Mouse (Mus musculus) olfactory bulb, adult 2 months (tissue): ENCODE results near the gene Umodl1. TPM values are rescaled to one million over a fixed set of nuclear protein-coding genes. Genes with fewer than 3 reads are reported as not detected.

ENCODE experiments used
- H3K27ac ChIP-seq: fragments of 200-500 bp; 2 replicates; pipeline ENCODE4 v1.5.1; 2012; ENCODE audit warnings: low read depth, low read length; ENCODE audit not compliant: insufficient read depth
- H3K4me1 ChIP-seq: fragments of 200-500 bp; 2 replicates; pipeline ENCODE4 v1.6.1; 2012; ENCODE audit warnings: low read length; ENCODE audit not compliant: control insufficient read depth, insufficient read depth
- H3K4me3 ChIP-seq: fragments of 200-500 bp; 2 replicates; pipeline ENCODE4 v1.5.1; 2012; ENCODE audit warnings: mild to moderate bottlenecking, low read depth, low read length, moderate library complexity; ENCODE audit not compliant: insufficient read depth
- CTCF ChIP-seq: fragments of 200-500 bp; IDR thresholded peaks from 2 replicates; pipeline ENCODE4 v1.5.1; 2012; ENCODE audit warnings: low read depth, mild to moderate bottlenecking, low read length, moderate library complexity; ENCODE audit not compliant: insufficient read depth
- POLR2A ChIP-seq: fragments of 200-500 bp; IDR thresholded peaks from 2 replicates; pipeline ENCODE4 v1.6.1; 2012; ENCODE audit warnings: mild to moderate bottlenecking, low read depth, low read length, moderate library complexity; ENCODE audit not compliant: insufficient read depth
- WGBS: fragments of 180-500 bp; shearing (Covaris S2); methylation state at CpG from one replicate; pipeline ENCODE4 v1.1.7; 2018; 5-methylcytosine and 5-hydroxymethylcytosine counted together
- polyA plus RNA-seq: library from polyadenylated mRNA; stranded (reverse); fragments of >200 nt; gene quantifications from 2 replicates; pipeline ENCODE4 v1.2.4, GENCODE M21; 2012; ENCODE audit warnings: low replicate concordance; ENCODE audit not compliant: missing spikeins, insufficient read depth, insufficient read length

Gene Umodl1
- polyA plus RNA-seq, 1 experiment = not detected

GRCm38 (mm10) chr17:30973332-30973731 is 18.9 kb downstream of the Umodl1 start:
- Histone ChIP-seq H3K4me1 (peaks cover 2% of the 10 kb centered on the region; the same call in 1 of the 2 replicates), H3K4me3 (no peak overlapping the region), H3K27ac (no peak overlapping the region)
- 70% methylated on average over 6 of the region's 6 CpGs for WGBS
- TF ChIP-seq CTCF = no peak

GRCm38 (mm10) chr17:30977290-30977689 is 22.9 kb downstream of the Umodl1 start:
- Histone ChIP-seq H3K27ac (peak overlapping the region; percentile 16; the same call in 1 of the 2 replicates), H3K4me1 (peaks cover 2% of the 10 kb centered on the region; the same call in 1 of the 2 replicates), H3K4me3 (no peak overlapping the region)
- TF ChIP-seq CTCF (no peak), POLR2A (no peak)
- 35% methylated on average over 2 of the region's 2 CpGs for WGBS

- peaks cover 2% of the 10 kb centered on the region; the same call in 1 of the 2 replicates for H3K4me1 ChIP-seq
- WGBS = 84% methylated on average over 10 of the region's 10 CpGs
- H3K27ac ChIP-seq = no peak overlapping the region
- TF ChIP-seq CTCF (no peak), POLR2A (no peak)
- H3K4me3 ChIP-seq = no peak overlapping the region
Measured at GRCm38 (mm10) chr17:30978556-30978955, 24.1 kb downstream of the Umodl1 start.

- no peak overlapping the region for H3K27ac ChIP-seq
- 85% methylated on average over 4 of the region's 4 CpGs for WGBS
- H3K4me3 ChIP-seq = no peak overlapping the region
- TF ChIP-seq POLR2A = no peak
- TF ChIP-seq CTCF = no peak
- no peaks in the 10 kb centered on the region for H3K4me1 ChIP-seq
Measured at GRCm38 (mm10) chr17:30983521-30983920, 29.1 kb downstream of the Umodl1 start.

GRCm38 (mm10) chr17:30990254-30990653 is 35.8 kb downstream of the Umodl1 start:
- 79% methylated on average over 10 of the region's 10 CpGs for WGBS
- Histone ChIP-seq H3K4me1 (no peaks in the 10 kb centered on the region), H3K27ac (no peak overlapping the region), H3K4me3 (no peak overlapping the region)
- TF ChIP-seq POLR2A = no peak
- 0 out of 2 replicates have a peak, but pooled peaks have one; percentile 23 for TF ChIP-seq CTCF

- H3K4me1 ChIP-seq = peaks cover 5% of the 10 kb centered on the region; the same call in 1 of the 2 replicates
- no peak overlapping the region for H3K27ac ChIP-seq
- 88% methylated on average over 5 of the region's 5 CpGs for WGBS
- no peak overlapping the region for H3K4me3 ChIP-seq
- TF ChIP-seq CTCF = no peak
- TF ChIP-seq POLR2A = no peak
Measured at GRCm38 (mm10) chr17:30996296-30996695, 41.9 kb downstream of the Umodl1 start.

GRCm38 (mm10) chr17:31000897-31001296 is 46.5 kb downstream of the Umodl1 start:
- TF ChIP-seq CTCF (no peak), POLR2A (no peak)
- WGBS = 60% methylated on average over 5 of the region's 5 CpGs
- Histone ChIP-seq H3K4me1 (peaks cover 5% of the 10 kb centered on the region; the same call in 1 of the 2 replicates), H3K27ac (no peak overlapping the region), H3K4me3 (no peak overlapping the region)

- H3K4me1 ChIP-seq = peaks cover 5% of the 10 kb centered on the region; the same call in 1 of the 2 replicates
- WGBS = 88% methylated on average over 5 of the region's 5 CpGs
- no peak for TF ChIP-seq CTCF
- no peak overlapping the region for H3K27ac ChIP-seq
- H3K4me3 ChIP-seq = no peak overlapping the region
Measured at GRCm38 (mm10) chr17:31002613-31003012, 48.2 kb downstream of the Umodl1 start.

- Histone ChIP-seq H3K27ac (no peak overlapping the region), H3K4me1 (no peaks in the 10 kb centered on the region), H3K4me3 (no peak overlapping the region)
- no peak for TF ChIP-seq POLR2A
- no peak for TF ChIP-seq CTCF
- WGBS = 97% methylated on average over 2 of the region's 2 CpGs
Measured at GRCm38 (mm10) chr17:31005284-31005683, 50.8 kb downstream of the Umodl1 start.

- H3K4me1 ChIP-seq = no peaks in the 10 kb centered on the region
- WGBS = 93% methylated on average over 3 of the region's 3 CpGs
- no peak for TF ChIP-seq CTCF
- TF ChIP-seq POLR2A = no peak
- H3K27ac ChIP-seq = no peak overlapping the region
- no peak overlapping the region for H3K4me3 ChIP-seq
Measured at GRCm38 (mm10) chr17:31007357-31007756, 52.9 kb downstream of the Umodl1 start.
